ENCODE assay signal across 14 mouse cellular contexts in the genomic region with DNA sequence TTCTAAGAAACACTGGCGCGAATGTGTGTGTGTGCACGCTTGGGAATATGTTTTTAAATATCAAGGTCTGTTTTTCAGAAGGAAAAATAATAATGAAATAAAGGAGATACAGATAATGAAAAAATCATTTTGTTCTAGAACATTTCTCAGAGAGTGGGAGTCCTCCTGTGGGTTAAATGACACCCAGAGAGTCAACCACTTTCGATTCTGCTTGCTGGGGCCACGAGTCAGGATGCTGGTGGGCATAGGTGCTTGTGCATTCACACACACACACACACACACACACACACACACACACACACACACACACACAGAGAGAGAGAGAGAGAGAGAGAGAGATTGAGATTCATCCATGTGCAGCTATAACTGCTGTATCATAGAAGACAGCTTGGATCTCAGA.
A peak's percentile ranks its signal among the peaks of the same experiment; 100 is the strongest.
DNase-seq lines count a peak whose midpoint lies in the region; ATAC-seq and TF ChIP-seq lines count a peak whose summit lies in the region.
"Had no signal": no experiment of that assay in that cellular context is flagged by ENCODE, and none has a peak within 500 bp of the region (broad histone marks: within the 10 kb centered on the region; RNA-seq: fewer than 3 reads in every experiment).

No protein-coding gene starts in this region.

- TF ChIP-seq EP300 in lung, postnatal 0 days (IDR thresholded peaks at IDR 0.05), result no peak
- no peak for TF ChIP-seq EP300 in liver, postnatal 0 days (IDR thresholded peaks at IDR 0.05; ENCODE audit: low read depth)

- no peaks in the 10 kb centered on the region for H3K4me1 ChIP-seq in kidney, embryonic 14.5 days (ENCODE audit: control insufficient read depth, insufficient read depth, low read length)
- H3K4me1 ChIP-seq in lung, postnatal 0 days (ENCODE audit: insufficient read depth, low read depth, low read length), result no peaks in the 10 kb centered on the region
- H3K4me1 ChIP-seq in liver, postnatal 0 days (ENCODE audit: insufficient read depth), result peaks cover 12% of the 10 kb centered on the region
- H3K4me1 ChIP-seq: hindbrain, embryonic 15.5 days had no signal

- no peaks in the 10 kb centered on the region for H3K9me3 ChIP-seq in kidney, embryonic 14.5 days (ENCODE audit: control insufficient read depth, low read length)
- no peaks in the 10 kb centered on the region for H3K9me3 ChIP-seq in lung, postnatal 0 days (ENCODE audit: low read length)
- H3K9me3 ChIP-seq in liver, postnatal 0 days (ENCODE audit: low read length), result no peaks in the 10 kb centered on the region
- H3K9me3 ChIP-seq: hindbrain, embryonic 15.5 days had no signal

- DNase-seq in heart, adult 11 months, result peak; percentile 79
- DNase-seq in heart, adult 8-10 months (ENCODE audit: low spot score), result no peak
- no peak for DNase-seq in kidney, adult 9 months
- no peak for DNase-seq in lung, postnatal 0 days (ENCODE audit: low spot score)
- DNase-seq in lung, postnatal 14 days, result no peak
- no peak for DNase-seq in liver, postnatal 0 days
- DNase-seq in embryo, embryonic 10.5 days (ENCODE audit: low spot score), result no peak
- DNase-seq: adrenal gland, adult 8-10 months; cerebellum, postnatal 25 days; forebrain, postnatal 0 days; gastrocnemius, postnatal 14 days; thymus, postnatal 25 days had no signal

- TF ChIP-seq CTCF in lung, postnatal 0 days (IDR thresholded peaks at IDR 0.05), result no peak
- TF ChIP-seq CTCF in liver, postnatal 0 days (IDR thresholded peaks at IDR 0.05; ENCODE audit: low read depth), result no peak

- H3K4me3 ChIP-seq in kidney, embryonic 14.5 days (ENCODE audit: low read length), result no peak overlapping the region
- peak overlapping the region; percentile 44 for H3K4me3 ChIP-seq in lung, postnatal 0 days (ENCODE audit: low read depth, low read length)
- peak overlapping the region; percentile 42 for H3K4me3 ChIP-seq in liver, postnatal 0 days (ENCODE audit: low read depth, low read length)
- H3K4me3 ChIP-seq: hindbrain, embryonic 15.5 days had no signal

- ATAC-seq in kidney, embryonic 14.5 days (ENCODE audit: low FRiP score, low TSS enrichment), result no peak
- no peak for ATAC-seq in lung, postnatal 0 days
- no peak for ATAC-seq in liver, postnatal 0 days
- ATAC-seq: forebrain, postnatal 0 days had no signal

- no peak overlapping the region for H3K9ac ChIP-seq in kidney, embryonic 14.5 days (ENCODE audit: low read depth, low read length)
- peak overlapping the region; percentile 71; the same call in 1 of the 2 replicates for H3K9ac ChIP-seq in lung, postnatal 0 days (replicated peaks; ENCODE audit: low read depth)
- H3K9ac ChIP-seq in liver, postnatal 0 days (replicated peaks), result 0 out of 2 replicates have a peak overlapping the region, but pooled peaks have one; percentile 5
- H3K9ac ChIP-seq: forebrain, postnatal 0 days; hindbrain, embryonic 15.5 days had no signal

- no peak overlapping the region for H3K27ac ChIP-seq in kidney, embryonic 14.5 days (ENCODE audit: low read depth, low read length)
- peak overlapping the region; percentile 29; the same call in 1 of the 2 replicates for H3K27ac ChIP-seq in lung, postnatal 0 days (ENCODE audit: low read length)
- H3K27ac ChIP-seq in liver, postnatal 0 days (ENCODE audit: low read depth), result peak overlapping the region; percentile 62; the same call in 1 of the 2 replicates
- H3K27ac ChIP-seq: hindbrain, embryonic 15.5 days had no signal

- no peaks in the 10 kb centered on the region for H3K27me3 ChIP-seq in kidney, embryonic 14.5 days (ENCODE audit: control insufficient read depth, insufficient read depth, low read length)
- H3K27me3 ChIP-seq in lung, postnatal 0 days (replicated peaks; ENCODE audit: insufficient read depth, low read length), result no peaks in the 10 kb centered on the region
- H3K27me3 ChIP-seq in liver, postnatal 0 days (ENCODE audit: insufficient read depth, low read length), result no peaks in the 10 kb centered on the region
- H3K27me3 ChIP-seq: hindbrain, embryonic 15.5 days had no signal

- peak overlapping the region; percentile 4; the same call in 1 of the 2 replicates for H3K4me2 ChIP-seq in kidney, embryonic 14.5 days (replicated peaks; ENCODE audit: low read depth, low read length)
- H3K4me2 ChIP-seq in lung, postnatal 0 days (replicated peaks; ENCODE audit: low read depth, low read length), result peak overlapping the region; percentile 48
- peak overlapping the region; percentile 61 for H3K4me2 ChIP-seq in liver, postnatal 0 days (ENCODE audit: low read depth, low read length)
- H3K4me2 ChIP-seq: hindbrain, embryonic 15.5 days had no signal

- 84% methylated on average over 5 of the region's 5 CpGs for WGBS in kidney, embryonic 14.5 days
- WGBS in lung, postnatal 0 days, result 63% methylated on average over 5 of the region's 5 CpGs
- 47% methylated on average over 5 of the region's 5 CpGs for WGBS in liver, postnatal 0 days (ENCODE audit: insufficient replicate concordance)

- H3K36me3 ChIP-seq in kidney, embryonic 14.5 days (ENCODE audit: control insufficient read depth, insufficient read depth, low read length), result no peaks in the 10 kb centered on the region
- no peaks in the 10 kb centered on the region for H3K36me3 ChIP-seq in lung, postnatal 0 days (ENCODE audit: insufficient read depth, low read length)
- H3K36me3 ChIP-seq in liver, postnatal 0 days (replicated peaks; ENCODE audit: insufficient read depth, low read length), result no peaks in the 10 kb centered on the region
- H3K36me3 ChIP-seq: hindbrain, embryonic 15.5 days had no signal

Comparison
In these comparisons a context has a peak if more than half of its experiments do, and no peak if none do; other contexts are left out.
1. H3K4me2 ChIP-seq: peak in every context shown above with its lines; median percentile 61 in liver, postnatal 0 days; 48 in lung, postnatal 0 days; 4 in kidney, embryonic 14.5 days.